ENCODE assay signal across 20 mouse cellular contexts in the genomic region with DNA sequence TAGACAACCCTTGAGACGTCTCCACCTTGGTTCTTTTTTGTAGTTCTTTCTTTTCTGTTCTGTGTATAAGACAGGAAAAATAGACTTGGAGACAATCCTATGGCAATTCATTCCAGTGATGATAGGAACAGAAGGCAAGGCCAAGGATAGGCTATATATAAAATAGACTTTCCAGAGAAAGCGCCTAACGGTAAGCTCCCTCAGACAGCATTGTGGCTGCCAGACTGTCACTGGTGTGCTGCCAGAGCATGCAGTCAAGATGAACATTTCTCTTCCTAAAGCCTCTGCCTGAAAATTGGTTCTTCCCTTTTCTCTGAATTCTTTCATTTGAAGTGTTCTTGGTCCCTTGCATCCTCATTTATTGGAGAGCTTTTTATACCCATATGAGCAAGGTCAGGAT. TPM values are rescaled to one million over a fixed set of nuclear protein-coding genes. Genes with fewer than 3 reads are reported as not detected.
DNase-seq lines count a peak whose midpoint lies in the region; ATAC-seq lines count a peak whose summit lies in the region.
"Had no signal": no experiment of that assay in that cellular context is flagged by ENCODE, and none has a peak within 500 bp of the region (broad histone marks: within the 10 kb centered on the region; RNA-seq: fewer than 3 reads in every experiment).

No protein-coding gene starts in this region.

- no peak for ATAC-seq in erythroid progenitor cell, adult 5-6 weeks (replicated peaks; ENCODE audit: low FRiP score, poor library complexity, severe bottlenecking)
- ATAC-seq: forebrain, embryonic 13.5 days; lung, postnatal 0 days had no signal

- peak; percentile 3 for DNase-seq in layer of hippocampus, adult 11-12 months (ENCODE audit: low spot score)
- no peak for DNase-seq in layer of hippocampus, adult 9-11 months
- peak; percentile 3 to 30 for DNase-seq in frontal cortex, adult 2 months (ENCODE audit: extremely low spot score in 1 of 2, low spot score in 1 of 2)
- DNase-seq in right cerebral cortex, adult 2 months (ENCODE audit: low spot score in 2 of 2) = peak; percentile 1 to 2
- DNase-seq in telencephalon, adult 2 months (ENCODE audit: low read depth, low spot score) = peak; percentile 50
- no peak for DNase-seq in adrenal gland, adult 2 months
- DNase-seq: adrenal gland, postnatal 25 days; cerebellum, adult 2 months; cerebellum, postnatal 25 days; gastrocnemius, postnatal 36 days; heart, adult 2 months; heart, postnatal 14 days; kidney, adult 18-20 months; liver; thymus, adult 2 months; thymus, postnatal 4 days had no signal

RNA-seq across cellular contexts. Expression of gene Pls3, which starts 53.9 kb away (rescaled TPM):
- 68.5 and 86.4 TPM in 2 replicates for polyA plus RNA-seq in frontal cortex, adult 2 months (2012; rRNA removed)
- total RNA-seq in adrenal gland, adult 2 months (2021) = 10 to 100 TPM; 63.4 to 69.1 TPM
- 3.0 and 3.4 TPM in 2 replicates for polyA plus RNA-seq in adrenal gland, adult 2 months (2012; rRNA removed)
- 2.5 TPM in 1 of 2 replicates, not detected in the other for total RNA-seq in erythroid progenitor cell, adult 5-6 weeks (2015; ENCODE audit: low replicate concordance)
- 0.45 TPM in 1 of 2 replicates, not detected in the other for total RNA-seq in erythroid progenitor cell, adult 5-6 weeks (2017; ENCODE audit: low replicate concordance)
- polyA plus RNA-seq: erythroblast, embryonic 14.5 days had no signal

Comparison
In these comparisons a context has a peak if more than half of its experiments do, and no peak if none do; other contexts are left out.
1. DNase-seq: peak in layer of hippocampus, adult 11-12 months (single experiment), frontal cortex, adult 2 months (2 of 2), right cerebral cortex, adult 2 months (2 of 2) and telencephalon, adult 2 months (single experiment); none in layer of hippocampus, adult 9-11 months (single experiment) and adrenal gland, adult 2 months (single experiment).
2. RNA of gene Pls3, which starts 53.9 kb away (total RNA-seq): 63.4 to 69.1 TPM in adrenal gland, adult 2 months; 0.45 to 2.5 TPM in erythroid progenitor cell, adult 5-6 weeks; every median in the first group is over 10 times any median in the second.